Mouse (Mus musculus): ENCODE data around the gene Mgat5. TPM values are rescaled to one million over a fixed set of nuclear protein-coding genes. Genes with fewer than 3 reads are reported as not detected.

Mgat5 gene
- total RNA-seq, 2 experiments from 2014 or later: 18.3 to 21.4 TPM

DNA sequence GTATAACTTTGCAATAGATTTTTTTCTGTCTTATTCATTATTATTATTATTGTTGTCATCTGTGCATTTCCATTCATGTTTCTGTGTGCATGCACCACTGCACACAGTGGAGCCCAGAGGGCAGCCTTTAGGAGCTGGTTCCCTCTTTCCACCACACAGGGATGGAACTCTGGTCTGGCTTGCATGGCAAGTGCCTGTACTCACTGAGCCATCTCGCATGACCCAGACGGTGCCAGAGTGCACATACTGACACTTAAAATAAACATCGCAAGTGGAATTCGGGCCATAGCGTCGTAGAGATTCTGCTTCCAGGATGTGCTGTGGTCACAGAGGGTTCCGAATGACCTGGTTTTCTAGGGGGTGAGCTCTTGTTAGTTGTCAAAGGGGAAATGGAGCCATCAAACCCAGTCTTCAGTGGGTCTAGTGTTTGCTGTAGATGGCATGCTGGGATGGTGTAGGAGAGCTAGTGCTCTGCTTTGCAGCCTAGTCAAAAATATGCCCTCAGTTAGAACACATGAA, 103.5 kb downstream of the Mgat5 start:
- DNase-seq: no peak

- no peak for DNase-seq
Measured at GRCm38 (mm10) chr1:127308989-127309701, 104.3 kb downstream of the Mgat5 start.

DNA sequence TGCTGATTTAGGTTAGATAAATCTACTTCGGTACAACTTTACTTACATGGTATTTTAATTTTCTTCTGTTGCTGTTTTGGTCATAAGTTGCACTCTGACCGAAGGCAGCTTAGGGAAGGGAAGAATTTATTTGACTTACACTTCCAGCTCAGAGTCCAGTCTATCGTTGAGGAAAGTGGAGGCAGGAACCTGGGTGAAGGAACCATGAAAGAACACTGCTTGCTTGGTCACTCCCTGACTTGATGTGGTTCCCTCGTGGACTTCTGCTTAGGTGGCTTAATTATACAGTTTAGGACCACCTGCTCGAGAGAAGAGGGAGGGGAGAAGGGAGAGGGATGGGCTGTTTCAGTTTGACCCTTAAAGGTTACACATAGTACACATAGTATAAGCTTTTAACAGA, 105.2 kb downstream of the Mgat5 start:
- no peak for DNase-seq

DNA sequence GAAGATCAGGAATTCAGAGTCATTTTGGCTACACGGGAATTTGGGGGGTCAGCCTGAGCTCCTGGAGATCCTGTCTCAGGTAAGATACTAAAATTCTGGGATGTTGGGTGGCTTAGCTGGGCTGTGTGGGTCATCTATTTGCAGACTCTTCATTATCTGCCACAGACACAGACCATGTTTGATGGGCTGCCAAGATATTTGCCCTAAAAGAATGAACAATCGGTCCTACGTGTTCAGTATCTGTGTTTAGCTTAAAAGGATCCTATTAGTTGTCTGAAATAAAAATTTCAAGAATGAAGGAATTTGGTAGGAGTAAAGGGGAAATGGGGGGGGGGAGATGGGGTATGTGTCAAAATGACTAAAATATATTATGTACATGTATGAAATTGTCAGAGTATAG, 105.9 kb downstream of the Mgat5 start:
- no peak for DNase-seq

GRCm38 (mm10) chr1:127313652-127314350, 109.0 kb downstream of the Mgat5 start:
- no peak for DNase-seq

GRCm38 (mm10) chr1:127315763-127316627, 111.2 kb downstream of the Mgat5 start:
- DNase-seq: no peak

DNA sequence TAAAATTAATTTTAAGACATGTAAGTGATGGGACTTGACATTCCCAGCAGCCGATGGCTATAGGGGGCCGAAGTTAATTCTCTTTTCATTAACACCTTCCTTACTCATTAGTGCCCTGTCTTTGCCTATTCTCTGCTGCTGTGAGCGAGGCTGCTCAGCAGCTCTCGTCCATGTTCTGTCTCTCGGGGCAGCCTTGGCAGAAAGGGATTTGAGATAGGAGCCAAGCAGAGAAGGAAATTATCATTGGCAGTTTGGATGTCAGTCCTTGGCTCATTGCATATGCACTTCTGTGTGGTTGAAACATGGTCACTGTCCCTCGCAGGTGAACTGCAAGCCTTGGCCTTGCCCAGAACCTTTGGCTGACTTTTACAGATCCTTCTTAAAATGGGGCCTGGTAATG, 111.8 kb downstream of the Mgat5 start:
- no peak for DNase-seq

DNA sequence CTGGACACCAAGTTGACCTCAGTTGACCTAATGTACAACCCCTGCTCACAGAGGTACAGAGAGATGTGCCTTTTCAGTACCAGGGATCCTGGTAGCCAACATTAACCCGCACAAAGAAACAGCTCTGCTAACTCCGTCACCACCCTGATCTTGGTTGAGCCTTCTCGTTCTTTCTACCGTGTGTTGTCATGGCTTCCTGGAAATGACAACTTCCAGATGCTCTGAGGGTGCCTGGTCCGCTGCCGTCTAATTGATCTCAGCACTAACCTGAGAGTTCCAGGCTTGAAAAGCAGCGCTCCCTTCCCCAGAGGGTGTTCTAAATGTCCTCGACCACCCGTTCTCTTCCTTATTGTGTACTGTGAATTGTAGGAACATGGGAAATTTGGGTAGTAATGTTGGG, 112.7 kb downstream of the Mgat5 start:
- DNase-seq: no peak

GRCm38 (mm10) chr1:127318486-127318885, 113.7 kb downstream of the Mgat5 start:
- no peak for DNase-seq

GRCm38 (mm10) chr1:127319768-127320167, 115.0 kb downstream of the Mgat5 start:
- peak; percentile 25 for DNase-seq

GRCm38 (mm10) chr1:127320956-127321355, 116.1 kb downstream of the Mgat5 start:
- DNase-seq: no peak

DNA sequence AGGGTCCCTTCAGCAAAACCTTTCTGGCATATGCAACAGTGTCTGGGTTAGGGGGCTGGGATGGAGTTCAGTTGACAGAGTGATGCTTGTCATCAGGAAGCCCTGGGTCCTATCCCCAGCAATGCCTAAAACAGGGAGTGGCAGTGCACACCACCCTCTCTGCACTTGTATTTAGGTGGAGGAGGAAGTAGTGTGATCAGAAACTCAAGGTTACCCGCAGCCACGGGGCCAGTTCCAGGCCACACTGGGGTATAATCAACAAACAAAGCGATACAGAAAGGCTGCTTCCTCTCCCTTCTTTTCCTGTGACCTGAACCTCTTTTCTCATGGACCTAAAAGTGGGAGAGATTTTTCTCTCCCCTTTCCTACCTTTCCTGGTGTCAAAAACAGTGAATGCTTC, 116.8 kb downstream of the Mgat5 start:
- no peak for DNase-seq

DNA sequence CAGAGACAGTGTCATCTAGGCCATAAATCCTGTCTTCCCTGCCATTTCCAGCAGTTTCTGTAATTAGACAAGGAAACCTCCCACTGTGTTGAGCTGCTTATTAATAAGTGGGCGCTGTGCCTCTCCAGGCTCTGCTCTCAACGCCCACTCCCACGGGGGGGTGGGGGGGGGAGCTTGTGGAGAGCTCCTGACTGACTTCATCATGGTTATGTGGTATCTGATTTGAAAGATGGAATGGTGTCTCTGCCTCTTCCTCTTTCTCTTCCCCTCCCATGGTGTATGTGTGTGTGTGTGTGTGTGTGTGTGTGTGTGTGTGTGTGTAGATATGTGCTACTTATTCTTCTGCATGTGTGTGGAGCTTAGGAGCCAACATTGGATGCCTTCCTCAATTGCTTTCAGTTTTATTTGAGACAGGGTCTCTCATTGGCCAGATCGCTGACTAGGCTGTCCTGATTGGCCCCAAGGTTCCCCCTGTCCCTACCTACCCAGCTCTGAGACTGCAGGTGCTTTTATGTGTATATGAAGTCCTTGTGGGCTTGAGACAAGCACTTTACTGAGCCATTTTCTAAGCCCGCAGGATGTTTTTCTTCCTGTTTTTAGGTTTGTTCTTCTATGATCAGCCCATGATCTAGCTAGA, 117.5 kb downstream of the Mgat5 start:
- DNase-seq: no peak

GRCm38 (mm10) chr1:127325601-127326198, 120.9 kb downstream of the Mgat5 start:
- DNase-seq: no peak

DNA sequence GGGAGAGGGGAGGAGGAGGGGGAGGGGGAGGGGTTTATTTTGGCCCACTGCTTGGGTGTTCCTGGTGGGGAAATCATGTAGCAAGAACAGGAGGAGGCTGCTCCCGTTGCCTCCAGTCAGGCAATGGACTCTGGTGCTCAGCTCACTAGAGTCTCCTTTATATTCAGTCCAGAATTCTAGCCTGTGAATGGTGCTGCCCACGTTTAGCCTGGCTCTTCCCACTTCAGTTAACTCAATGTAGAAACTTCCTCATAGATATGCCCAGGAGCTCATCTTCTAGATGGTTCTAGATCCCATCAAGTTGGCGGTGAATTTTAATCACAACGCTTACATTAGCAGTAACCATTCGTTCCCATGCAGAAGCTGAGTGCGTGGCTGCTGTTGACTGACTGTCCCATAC, 123.0 kb downstream of the Mgat5 start:
- DNase-seq: no peak

DNA sequence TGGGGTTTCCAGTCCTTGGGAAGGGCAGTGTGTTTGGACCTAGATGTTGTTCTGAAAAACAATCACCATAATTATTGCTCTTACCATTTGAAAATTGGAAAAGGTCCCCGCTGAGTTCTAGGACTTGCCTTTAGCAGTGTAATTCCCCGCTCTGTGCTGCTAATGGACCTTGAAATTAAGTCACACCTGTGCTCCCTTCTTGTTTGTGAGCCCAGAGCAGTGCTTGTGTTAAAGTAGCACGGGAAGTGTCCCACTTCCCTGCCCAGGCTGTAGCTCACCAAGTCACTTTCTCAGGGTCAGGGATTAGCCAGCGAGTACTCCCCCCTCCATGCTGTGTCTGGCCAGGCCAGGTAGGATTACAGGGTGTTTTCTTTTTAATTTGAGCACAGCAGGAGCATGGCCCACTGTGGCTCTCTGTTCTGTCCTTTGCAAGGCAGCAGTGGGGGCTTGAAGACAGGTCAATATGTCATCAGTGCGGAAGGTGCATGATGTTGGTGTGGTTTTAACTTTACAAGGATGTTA, 123.6 kb downstream of the Mgat5 start:
- DNase-seq: no peak

- peak; percentile 71 for DNase-seq
Measured at GRCm38 (mm10) chr1:127329810-127330209, 125.0 kb downstream of the Mgat5 start.

- DNase-seq: no peak
Measured at GRCm38 (mm10) chr1:127337740-127338139, 132.9 kb downstream of the Mgat5 start.

- DNase-seq: peak; percentile 27
Measured at GRCm38 (mm10) chr1:127338833-127339487, 134.1 kb downstream of the Mgat5 start.

DNA sequence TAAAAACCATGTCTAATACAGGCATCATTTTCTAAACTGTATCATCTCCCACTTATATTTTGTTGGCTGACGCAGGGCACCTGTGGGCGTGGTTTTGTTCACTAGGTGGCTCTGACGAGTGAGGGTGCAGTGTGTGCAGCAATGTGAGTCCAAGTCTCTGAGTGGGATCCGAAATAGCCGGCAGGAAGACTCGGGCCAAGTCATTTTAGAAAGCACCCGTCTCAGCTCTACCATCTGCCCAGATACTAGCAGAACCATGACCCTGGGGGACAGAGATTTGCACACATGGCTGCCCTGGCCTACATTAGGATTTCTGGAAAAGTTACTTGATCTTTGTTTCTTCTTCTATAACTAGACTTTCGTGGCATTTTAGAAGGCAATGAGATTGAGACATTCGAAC, 135.5 kb downstream of the Mgat5 start:
- DNase-seq: no peak

DNA sequence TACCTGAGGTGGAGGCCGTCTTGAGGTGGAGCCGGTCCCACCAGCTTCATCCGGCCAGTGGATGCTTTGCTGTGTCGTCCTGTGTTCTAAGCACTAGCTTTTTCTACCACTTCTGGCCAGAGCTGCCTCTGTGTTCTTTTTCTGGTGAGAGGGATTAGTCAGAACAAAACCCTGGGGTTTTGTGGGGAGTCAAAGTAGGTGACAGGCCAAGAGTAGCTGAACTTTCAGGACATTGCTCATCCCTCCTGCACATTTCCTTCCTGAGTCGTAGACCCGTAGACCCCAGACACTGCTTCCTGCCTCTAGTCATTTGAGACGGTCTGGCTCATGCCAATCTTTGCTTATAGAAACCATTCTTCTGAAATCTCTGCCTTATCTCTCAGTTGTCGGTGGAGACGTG, 140.1 kb downstream of the Mgat5 start:
- DNase-seq: no peak
